Mouse (Mus musculus) cerebellum, adult 9-10 months (tissue): Measurements from ENCODE around the gene Atp23.

ENCODE experiments used
- DNase-seq: peaks from one replicate; pipeline ENCODE4 v3.0.0; 2022

Atp23 gene

DNA sequence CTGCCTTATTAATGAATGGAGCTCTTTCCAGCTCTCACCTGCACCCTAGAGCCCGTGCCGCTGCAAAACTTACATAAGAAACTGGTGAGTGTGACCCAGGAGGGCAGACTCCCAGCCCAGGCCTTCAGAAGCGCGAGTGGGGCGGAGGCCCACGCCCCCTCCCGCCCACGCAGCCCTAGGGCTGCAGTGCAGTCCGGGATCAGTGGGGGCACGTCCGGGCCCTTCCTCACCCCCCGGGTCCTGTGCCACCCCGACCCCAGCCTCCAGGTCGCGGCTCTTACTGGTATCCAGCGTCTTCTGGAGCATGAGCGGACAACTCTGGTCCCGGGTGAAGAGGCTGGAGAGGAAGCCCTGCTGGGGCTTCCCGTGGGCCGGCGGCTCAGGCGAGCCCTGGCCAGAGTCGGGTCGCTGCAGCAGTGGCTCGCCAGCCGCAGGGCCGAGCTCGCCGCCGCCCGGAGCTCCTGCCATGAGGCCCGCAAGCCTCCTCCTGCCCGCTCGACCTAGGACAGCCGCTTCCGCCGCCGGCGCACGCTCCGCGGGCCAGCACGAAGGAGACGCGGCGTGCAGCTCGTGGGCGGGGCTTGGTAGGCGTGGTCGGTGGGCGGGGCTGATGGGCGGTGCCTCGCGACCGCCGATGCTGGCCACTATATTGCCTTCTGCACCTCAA lies at the start of gene Atp23:
Gene Atp23, minus strand, starts transcription at position 535 of the 667 bp plus-strand sequence.
- peak; percentile 90 for DNase-seq

DNA sequence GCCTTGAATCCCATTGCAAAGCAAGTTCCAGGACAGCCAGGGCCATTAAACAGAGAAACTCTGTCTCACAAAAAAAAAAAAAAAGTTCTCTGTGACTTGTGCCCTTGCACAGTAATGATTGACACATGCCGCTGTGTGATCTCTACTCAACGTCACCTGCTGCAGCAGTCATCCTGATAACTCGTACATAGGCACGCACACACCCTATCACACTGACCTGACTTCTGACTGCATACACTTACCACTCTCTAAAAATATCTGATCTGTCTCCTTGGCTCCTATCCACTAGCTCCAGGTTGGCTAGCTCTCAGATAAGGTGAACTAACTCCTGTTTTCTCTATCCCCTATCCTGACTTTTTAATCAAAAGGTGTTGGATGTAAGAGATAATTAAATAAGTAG lies 49.4 kb upstream of the Atp23 start:
- no peak for DNase-seq

DNA sequence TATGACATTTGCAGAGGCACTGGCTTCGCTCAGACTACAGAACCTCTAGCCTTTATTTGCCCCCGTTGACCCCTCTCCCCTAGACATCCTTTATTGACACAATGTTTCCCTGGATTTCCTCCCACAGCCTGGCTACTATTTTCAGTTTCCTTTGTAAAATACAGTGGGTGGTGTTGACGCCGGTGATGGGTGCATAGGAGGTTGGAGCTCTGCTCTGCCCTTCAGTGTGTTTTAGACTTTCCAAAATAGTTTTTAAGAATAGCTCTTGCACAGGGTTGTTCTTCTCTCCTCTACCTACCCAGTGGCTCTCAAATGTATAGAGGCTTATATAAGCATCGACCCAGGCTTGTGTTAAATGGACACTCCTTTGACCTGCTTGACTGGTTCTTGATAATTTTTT lies 48.7 kb upstream of the Atp23 start:
- DNase-seq: no peak

DNA sequence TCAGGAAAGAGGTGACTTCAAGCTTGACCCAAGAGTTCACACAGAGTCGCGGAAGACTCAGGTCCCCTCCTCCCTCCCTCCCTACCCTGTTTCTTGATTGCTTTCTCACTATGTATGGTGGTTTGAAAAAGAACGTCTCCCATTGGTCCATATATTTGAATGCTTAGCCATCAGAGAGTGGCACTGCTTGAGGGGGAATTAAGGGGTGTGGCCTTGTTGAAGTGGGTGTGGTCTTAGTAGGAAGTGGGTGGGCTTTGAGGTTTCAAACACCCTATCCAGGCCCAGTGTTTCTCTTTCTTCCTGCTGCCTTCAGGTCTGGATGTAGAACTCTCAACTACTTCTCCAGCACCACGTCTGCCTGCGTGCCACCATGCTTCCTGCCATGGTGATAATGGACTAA lies 44.4 kb upstream of the Atp23 start:
- no peak for DNase-seq

DNA sequence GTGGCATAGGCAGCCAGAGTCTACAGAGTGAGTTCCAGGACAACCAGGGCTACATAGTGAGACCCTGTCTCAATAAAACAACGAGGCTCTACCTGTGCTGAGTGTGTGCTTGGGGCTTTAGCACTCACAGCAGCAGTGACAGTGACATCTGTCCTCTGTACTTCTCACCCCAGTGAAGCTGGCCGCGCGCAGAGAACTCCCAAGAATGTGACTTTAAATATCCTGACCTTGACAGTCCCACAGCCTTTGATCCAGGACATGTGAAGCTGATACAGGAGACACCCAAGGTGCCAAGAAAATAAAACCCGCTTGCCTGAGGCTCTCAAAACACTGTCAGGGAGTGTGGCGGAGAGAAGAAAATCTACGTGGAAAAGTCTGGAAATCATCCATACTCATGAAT lies 39.8 kb upstream of the Atp23 start:
- no peak for DNase-seq

DNA sequence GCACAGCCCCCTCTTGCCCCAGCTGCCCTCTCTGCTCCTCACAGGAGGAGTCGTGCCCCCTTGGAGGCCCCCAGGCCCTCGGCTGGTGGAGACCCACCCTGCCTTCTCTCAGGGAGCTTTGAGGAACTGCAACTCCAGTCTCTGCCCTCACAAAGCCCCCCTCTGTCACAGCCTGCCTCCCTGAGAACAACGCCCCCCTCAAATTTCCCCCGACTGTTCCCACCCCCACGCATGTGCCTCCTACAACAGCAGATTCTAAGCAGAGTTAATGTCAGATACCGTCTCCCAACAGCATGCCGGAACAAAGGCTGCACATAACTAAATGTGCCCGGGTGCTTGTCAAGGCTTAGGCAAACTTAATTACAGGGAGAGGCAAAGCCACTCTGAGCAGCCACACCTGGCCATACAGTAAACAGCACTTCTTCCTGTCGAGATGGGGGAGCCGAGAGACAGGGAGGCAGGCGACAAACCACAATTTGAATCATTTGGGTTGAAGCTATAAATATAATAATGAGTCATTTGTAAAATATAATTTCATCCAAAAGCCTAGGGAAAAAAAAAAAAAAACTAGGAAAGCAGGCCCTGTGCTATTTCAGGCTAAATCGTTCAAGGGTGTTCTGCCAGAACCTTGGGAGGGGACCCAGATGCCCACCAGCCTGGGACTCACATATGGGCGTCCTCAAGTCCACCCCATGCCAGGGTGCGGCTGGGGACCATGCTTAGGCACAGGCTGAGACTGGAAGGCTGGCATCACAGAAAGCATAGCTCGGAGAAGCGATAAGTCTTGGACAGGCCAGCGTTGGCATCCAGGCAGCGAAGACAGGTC lies 34.6 kb upstream of the Atp23 start:
- DNase-seq: no peak

DNA sequence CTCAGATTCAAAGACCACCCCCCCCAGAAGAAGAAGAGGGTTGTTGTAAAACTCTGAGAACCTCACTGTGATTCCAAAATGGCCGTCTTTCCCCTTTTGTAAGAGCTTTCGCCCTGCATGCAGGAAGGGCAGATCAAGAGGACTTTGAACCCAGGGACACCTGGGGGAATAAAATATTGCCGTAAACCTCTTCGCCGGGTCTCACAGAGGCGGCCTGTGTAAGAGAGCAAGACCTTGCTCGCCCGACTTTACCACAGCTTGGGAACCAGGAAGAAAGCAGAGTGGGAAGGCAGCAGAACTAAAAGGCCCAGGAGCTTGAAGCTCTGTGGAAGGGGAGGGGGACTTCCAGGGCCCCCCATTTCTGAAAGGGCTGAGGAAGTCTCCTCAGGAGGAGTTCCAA lies 34.0 kb upstream of the Atp23 start:
- DNase-seq: no peak

DNA sequence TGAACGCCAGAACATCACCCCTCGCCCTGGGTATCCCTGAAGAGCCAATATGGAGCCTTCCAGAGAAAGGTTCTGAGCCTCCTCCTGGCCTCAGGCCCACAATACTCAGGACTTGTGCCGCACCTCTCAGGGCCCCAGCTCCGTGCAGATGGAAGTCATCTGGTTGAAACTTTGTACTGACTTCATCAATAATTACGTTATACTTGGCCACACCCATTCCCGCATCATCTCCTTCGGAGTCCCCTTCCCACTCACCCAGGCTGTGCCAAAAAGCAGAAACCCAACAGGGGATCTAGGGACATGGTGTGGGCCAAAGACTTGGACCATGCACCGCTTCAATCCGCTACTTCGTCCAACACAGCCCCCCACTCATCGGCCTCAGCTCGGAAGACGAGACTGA lies 33.4 kb upstream of the Atp23 start:
- DNase-seq: peak; percentile 22

DNA sequence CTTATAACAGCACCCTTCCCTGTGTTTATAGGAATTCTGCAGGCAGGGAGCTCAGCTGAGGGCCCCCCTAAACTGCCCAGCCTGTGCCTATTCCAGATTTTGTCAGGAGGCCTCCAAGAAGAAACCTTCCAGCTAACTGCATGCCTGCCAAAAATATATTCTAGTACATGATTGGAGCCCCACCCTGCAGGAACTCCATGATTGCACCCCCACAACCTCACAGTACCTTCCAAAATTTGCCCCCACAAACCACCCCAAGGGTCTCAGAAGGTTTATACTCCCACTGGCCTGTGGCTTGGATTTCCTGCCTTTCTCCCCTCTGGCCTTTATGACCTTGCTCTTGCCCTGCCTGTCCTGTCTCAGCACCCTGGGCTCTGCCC lies 30.6 kb upstream of the Atp23 start:
- DNase-seq: no peak

DNA sequence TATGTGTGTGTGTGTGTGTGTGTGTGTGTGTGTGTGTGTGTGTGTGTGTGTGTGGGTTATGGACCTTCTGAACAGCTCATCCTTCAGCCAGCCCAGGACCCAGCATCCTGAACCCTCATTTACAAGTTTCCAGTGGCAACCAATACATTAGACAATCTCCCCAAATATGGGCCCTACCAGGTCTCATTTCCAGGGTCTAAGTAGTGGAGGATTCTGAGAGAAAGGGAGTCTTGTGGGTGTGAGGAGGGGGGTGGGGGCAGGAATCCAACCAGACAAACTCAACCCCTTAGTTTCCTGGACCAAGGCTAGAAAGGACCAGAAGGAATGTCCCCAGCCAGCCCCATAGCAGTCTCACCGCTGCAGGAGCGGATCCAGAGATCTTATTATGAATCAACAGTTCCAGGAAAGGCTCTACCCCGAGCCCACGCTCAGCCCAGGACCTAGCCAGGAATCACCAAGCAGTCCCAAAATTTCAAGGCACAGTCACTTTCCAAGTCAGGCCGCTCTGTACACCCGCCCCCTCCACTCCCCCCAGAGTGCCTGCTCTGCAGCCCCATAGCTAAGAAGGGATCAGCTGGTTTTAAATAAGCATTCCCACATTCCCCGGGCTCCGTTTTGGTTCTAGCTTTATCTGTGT lies 30.1 kb upstream of the Atp23 start:
- no peak for DNase-seq

DNA sequence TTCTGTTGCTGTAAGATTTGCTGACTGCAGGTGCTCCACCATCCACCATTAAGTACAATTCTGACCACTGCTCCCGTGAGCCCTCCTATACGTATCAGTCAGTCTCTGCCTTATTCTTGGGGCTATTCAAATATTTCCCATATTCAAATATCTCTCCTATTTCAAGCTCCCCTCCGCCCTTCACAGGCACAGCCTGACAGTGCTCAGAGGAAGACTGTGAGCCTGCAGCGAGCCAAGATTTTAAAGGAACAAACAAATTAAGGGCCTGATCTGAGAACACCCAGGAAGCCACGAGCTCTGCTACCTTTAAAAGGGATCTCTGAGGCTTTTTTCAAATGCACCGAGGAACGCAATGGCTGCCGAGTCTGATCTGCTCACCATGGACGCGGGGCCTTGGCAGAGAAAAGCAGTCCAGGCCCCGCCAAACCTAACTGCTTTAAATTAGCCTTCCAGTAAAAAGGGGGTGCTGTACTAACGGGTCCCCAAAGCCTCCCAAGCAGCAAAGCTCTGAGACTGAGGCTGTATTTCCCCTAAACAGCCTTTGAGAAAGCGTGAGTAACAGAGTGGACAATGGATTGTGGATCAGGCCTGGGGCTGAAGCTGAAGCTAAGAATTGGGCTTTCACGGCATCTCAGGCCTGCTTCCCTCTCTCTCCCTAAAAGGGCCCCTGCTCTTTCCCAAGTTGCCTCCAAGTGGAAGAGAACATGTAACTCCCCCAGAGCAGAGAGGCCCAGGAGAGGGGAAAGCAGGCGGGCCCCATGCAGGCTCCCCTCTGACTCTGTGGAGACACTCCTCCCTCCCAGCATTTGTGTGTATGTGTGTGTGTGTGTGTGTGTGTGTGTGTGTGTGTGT lies 29.3 kb upstream of the Atp23 start:
- no peak for DNase-seq

DNA sequence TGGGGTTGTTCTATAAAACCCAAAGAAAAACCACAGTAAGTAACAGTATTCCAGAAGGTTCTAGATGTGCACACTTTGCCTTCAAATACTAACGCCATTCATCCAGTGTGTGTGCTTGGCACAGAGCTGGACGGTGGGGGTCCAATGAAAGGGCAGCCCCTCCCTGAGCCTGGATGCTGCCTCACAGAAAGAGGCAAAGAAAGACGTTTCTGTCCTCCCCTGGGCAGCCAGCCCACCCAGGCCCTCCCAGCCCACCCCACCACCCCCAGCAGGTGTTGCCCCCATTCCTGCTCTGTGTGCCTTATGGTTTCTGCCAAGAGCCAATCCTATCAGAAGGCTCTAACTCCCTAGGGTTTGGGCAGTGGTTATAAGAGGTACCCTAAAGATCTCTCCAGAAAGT lies 28.4 kb upstream of the Atp23 start:
- no peak for DNase-seq

DNA sequence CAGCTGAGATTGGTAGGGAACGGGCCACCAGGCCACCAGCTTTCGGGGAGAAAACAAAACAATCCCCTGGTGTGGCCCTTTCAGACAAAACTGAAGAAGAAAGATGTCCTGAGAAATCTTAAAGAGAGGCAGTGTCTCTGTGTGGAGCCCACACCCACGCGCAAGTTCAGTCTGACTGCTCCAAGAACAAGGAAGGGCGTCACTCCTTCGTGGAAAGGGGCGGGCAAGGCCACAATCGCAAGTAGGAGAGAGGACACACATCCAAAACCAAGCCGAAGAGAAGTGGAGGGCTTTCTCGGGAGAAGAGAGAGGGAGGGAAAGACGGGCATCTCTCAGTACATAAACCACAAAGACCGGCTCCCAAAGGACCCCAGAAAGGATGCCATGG lies 27.7 kb upstream of the Atp23 start:
- DNase-seq: no peak

DNA sequence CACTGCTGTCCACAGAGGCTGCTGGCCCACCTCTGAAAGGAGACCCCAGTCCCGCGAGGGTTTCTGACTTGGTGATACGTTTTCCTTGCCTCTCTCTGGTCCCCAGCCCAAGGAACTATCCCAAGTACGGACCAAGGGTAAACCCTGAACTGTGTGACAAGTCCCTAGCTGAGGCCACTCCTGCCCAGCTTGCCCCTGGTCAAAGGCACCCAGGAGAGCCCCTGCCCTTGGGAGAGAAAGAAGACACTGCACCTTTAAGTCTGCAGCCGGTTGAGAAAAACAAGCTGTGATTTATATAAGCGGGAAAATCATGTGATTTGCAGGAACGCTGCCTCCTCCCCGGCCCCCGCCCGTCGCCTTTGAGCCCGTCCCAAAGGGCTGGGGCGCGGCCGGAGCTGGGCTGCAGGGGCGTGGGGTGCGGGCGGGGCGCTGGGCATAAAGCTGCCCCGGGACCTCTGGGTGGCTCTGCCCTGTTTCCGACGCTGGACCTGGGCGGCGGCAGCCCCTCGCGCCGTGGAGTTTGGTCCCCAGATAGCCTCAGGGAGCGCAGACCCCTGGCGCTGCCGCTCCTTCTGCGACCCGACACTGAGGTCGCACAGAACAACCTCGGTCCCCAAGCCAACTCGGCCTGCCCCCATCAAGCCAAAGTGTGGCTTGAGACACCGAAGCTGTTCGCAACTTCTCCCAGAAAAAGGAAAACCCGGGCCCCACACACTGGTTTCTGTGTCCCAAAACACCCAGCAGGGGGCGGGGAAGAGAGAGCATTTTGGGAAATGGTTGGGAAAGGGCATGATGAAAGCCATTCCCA lies 27.1 kb upstream of the Atp23 start:
- peak; percentile 92 for DNase-seq

DNA sequence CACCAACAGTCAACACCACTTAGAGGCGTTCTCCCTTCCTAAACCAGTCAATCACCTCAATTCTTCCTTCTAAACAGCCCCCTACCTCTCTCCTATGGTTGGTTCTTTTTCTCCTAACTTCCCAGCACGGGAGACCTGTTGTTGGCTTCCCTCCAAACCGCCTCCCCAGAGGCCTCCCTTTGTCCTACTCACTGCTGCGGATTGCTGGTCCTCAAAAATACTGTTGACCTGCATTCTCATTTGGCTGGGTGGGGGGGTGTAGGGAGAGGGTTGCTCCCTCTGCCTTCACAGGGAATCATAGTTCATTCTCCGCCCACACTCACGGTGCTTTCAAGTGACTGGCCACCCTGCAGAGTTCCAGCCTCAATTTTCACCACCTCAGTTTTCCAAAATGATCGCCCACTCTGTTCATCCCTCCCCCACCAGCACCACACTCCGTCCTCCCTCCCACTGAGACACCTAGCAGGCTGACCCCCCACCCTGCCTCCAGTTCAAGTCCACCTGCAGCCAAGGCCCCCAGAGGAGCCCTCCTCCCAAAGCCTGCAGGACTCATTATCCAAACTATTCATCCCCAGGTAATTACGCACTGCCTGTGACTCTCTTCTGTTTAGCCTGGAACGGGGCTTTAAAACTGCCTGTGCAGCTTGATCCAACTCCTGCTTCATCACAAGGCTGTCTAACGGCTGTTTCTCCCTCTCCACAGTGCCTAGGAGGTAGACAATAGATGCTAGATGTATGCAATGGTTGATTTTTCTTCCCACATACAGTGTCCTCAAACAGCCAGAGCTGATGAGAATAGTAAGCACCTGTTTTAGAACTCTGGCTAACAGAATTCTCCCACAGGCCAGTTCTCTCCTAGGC lies 26.2 kb upstream of the Atp23 start:
- peak; percentile 72 for DNase-seq

DNA sequence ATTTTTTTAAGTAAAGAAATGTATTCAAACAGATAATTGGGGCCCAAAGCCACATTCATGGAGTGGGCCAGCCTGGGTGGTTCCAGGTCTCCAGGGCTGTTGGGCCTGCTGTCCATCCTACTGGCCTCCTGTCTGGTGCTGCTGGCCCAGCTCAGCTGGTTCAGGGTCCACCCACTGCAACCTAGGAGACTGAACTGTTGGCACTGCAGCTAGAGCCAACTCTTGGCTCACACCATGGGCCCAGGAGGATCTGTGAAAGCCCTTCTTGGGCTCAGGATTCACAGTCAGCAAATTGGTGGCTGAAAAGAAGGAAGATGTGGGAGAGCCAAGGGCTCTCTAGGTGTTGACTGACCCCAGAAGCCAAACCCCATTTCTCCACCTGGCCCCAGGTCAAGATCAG lies 24.2 kb upstream of the Atp23 start:
- DNase-seq: no peak

DNA sequence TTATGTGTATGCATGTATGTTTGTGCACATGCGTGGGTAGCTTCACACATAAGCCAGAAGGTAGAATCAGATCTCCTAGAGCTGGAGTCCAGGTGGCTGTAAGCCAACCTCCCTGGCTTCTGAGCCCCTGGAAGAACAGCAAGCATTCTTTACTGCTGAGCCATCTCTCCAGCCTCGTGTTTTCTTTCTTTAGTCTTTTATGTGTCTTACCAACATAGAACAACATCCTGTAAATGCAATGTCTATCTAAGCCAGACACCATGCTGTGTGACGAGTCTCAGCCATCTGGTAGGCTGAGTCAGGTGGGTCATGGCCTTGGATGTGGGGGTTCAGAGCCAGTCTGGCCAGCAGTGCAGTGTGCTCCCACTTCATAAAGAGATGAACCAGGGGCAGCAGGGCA lies 22.9 kb upstream of the Atp23 start:
- DNase-seq: peak; percentile 83

DNA sequence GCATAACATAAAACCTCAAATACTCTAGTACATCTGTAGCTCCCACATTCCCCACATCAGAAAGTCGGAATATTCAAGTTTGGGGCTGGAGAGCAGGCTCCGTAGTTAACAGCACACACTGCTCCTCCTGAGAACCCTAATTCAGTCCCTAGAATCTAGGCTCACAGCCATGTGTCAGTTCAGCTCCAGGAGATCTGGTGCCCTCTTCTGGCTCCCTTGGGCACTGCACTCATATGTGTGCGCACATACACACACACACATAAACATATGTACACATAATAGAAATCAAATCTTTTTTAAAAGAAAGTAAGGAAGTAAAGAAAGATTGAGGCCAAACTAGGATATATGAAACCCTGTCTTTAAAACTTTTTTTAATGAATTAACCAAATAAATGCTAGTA lies 19.1 kb upstream of the Atp23 start:
- DNase-seq: no peak

DNA sequence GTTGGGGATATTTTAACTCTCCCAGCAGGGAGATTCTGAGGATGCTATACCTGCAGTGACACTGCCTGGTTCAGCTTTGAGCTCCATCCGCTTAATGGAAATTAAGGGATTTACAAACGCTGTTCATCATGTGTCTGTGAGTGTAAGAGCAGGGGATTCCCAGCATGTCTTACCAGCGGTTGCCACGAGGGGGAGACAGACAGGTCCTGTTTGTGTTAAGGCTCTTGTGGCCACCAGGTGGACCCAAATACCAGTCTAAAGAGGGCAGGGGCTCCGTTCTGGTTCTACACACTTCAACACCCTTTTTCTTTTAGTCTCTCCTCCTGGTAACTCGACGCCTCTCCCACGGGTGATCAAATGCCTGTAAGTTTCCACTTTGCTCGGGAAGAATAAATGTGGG lies 17.9 kb upstream of the Atp23 start:
- DNase-seq: peak; percentile 94

DNA sequence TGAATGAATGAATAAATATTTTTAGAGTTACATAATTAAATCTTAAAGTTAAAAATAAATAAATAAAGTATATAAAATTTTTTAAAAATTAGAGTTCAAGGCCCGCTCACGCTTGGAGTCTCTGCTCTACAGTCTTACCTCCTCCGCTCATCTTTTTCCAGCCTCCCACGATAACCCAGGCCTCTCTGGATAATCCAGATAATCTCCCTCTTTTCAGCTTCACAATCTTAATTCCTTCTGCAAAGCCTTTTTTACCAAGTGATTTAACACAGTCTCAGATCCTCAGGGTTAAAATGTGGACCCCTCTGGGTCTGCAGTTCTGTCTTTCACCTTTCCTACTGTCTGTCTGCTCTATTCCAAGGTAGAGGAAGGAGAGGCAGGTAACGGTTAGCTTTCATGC lies 13.1 kb upstream of the Atp23 start:
- DNase-seq: no peak

DNA sequence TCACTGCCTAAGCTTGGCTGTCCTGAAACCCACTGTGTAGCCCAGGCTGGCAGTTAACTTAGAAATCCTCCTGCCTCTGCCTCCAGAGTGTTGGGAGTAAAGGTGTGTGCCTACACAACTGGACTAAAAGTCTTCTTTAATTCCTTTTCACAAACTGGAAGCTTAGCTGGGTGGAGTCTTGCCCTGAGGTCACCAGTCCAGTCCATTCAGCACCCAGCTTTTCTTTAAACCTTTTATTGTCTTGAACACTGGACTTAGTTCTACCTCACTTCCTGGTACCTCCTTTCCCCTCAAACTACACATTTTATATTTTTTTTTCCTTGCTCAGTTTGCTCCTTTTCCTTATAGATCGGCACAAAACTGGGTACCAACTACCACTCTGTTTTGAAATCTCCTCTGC lies 10.3 kb upstream of the Atp23 start:
- no peak for DNase-seq
